Mouse (Mus musculus) layer of hippocampus, adult 2 months (tissue): Measurements from ENCODE around the gene Hspa12b. TPM values are rescaled to one million over a fixed set of nuclear protein-coding genes. Genes with fewer than 3 reads are reported as not detected.

Experiments used
- DNase-seq, 2 experiments: peaks; one replicate each; pipeline ENCODE4 v3.0.0; 2022; ENCODE audit warnings: low spot score in 2 of 2
- H3K27ac ChIP-seq: fragments of 200-600 bp; 2 replicates; pipeline ENCODE4 v1.8.1; 2022
- H3K4me3 ChIP-seq: fragments of 200-600 bp; 2 replicates; pipeline ENCODE4 v1.8.1; 2022; ENCODE audit warnings: mild to moderate bottlenecking
- CTCF ChIP-seq: fragments of 200-600 bp; conservative IDR thresholded peaks from 2 replicates; pipeline ENCODE4 v1.8.1; 2022; ENCODE audit warnings: antibody characterized with exemption, mild to moderate bottlenecking, moderate library complexity
- total RNA-seq, 2 experiments: library from RNA; stranded (reverse); gene quantifications; 2 replicates each; pipeline ENCODE4 v1.2.3; 2021

Gene Hspa12b
- total RNA-seq, 2 experiments from 2014 or later: 9.1 to 9.5 TPM

GRCm38 (mm10) chr2:131134381-131134780 is 7.3 kb downstream of the Hspa12b start:
- no peak for DNase-seq
- no peak overlapping the region for H3K4me3 ChIP-seq
- peak overlapping the region; percentile 61; the same call in 1 of the 2 replicates for H3K27ac ChIP-seq
- no peak for TF ChIP-seq CTCF

GRCm38 (mm10) chr2:131134826-131135400 is 7.8 kb downstream of the Hspa12b start:
- Histone ChIP-seq H3K27ac (peak overlapping the region; percentile 61; the same call in 1 of the 2 replicates), H3K4me3 (no peak overlapping the region)
- no peak for TF ChIP-seq CTCF
- DNase-seq: no peak

- H3K4me3 ChIP-seq: no peak overlapping the region
- no peak for TF ChIP-seq CTCF
- H3K27ac ChIP-seq: peak overlapping the region; percentile 61; the same call in 1 of the 2 replicates
- DNase-seq: no peak
Measured at GRCm38 (mm10) chr2:131135521-131136139, 8.6 kb downstream of the Hspa12b start.

DNA sequence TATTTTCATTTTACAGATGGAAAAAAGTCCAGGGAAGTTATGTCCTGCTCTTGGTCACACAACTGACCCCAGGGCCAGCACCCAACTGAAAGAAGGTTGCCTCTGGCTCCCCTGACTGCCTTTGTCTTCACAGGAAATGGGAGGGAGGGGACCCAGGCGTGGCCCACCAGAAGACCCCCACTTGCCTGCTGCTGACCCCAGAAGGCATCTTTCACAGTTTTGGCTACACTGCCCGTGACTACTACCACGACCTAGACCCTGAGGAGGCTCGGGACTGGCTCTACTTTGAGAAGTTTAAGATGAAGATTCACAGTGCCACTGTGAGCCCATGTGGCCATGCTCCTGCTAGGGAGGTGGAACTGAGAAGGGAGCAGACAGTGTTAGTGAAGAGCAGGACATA is 11.2 kb downstream of the Hspa12b start:
- Histone ChIP-seq H3K27ac (no peak overlapping the region), H3K4me3 (no peak overlapping the region)
- no peak for TF ChIP-seq CTCF
- DNase-seq: no peak

DNA sequence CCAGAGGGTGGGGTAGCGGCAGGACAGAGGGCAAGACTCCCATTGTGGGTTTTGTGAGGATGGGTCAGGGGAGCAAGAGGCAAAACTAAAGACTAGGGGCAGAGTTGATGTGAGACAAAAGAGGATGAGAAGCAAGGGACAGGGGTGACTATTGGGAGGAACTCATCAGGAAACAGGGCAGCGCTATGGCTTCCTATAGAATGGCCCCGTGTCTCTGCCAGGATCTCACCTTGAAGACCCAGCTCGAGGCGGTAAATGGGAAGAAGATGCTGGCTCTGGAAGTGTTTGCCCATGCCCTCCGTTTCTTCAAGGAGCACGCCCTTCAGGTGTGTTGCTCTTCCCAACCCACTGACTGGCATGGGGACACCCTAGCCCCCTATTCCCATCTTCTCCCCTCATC is 11.7 kb downstream of the Hspa12b start:
- DNase-seq: no peak
- Histone ChIP-seq H3K4me3 (no peak overlapping the region), H3K27ac (no peak overlapping the region)
- TF ChIP-seq CTCF: no peak

DNA sequence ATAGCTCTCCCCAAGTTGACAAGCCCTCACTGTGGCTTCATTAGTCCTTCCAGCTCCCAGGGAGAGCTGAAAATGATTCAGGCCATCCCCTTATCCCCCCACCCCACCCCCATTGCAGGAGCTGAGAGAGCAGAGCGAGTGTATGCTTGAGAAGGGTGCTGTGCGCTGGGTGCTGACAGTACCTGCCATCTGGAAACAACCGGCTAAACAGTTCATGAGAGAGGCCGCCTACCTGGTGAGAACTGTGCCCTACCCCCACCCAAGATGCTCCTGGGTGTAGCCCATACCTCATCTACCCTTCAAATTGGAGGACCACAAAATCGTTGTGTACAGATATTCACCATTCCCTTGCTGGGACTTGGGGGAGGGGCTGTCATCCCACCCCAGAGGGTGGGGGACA is 12.2 kb downstream of the Hspa12b start:
- Histone ChIP-seq H3K4me3 (no peak overlapping the region), H3K27ac (no peak overlapping the region)
- no peak for DNase-seq
- no peak for TF ChIP-seq CTCF

- TF ChIP-seq CTCF: no peak
- no peak overlapping the region for H3K4me3 ChIP-seq
- H3K27ac ChIP-seq: peak overlapping the region; percentile 39; the same call in 1 of the 2 replicates
- no peak for DNase-seq
Measured at GRCm38 (mm10) chr2:131139886-131140532, 12.9 kb downstream of the Hspa12b start.

- H3K27ac ChIP-seq: peak overlapping the region; percentile 48; the same call in 1 of the 2 replicates
- no peak for DNase-seq
- TF ChIP-seq CTCF: no peak
- H3K4me3 ChIP-seq: no peak overlapping the region
Measured at GRCm38 (mm10) chr2:131140533-131140905, 13.4 kb downstream of the Hspa12b start.

DNA sequence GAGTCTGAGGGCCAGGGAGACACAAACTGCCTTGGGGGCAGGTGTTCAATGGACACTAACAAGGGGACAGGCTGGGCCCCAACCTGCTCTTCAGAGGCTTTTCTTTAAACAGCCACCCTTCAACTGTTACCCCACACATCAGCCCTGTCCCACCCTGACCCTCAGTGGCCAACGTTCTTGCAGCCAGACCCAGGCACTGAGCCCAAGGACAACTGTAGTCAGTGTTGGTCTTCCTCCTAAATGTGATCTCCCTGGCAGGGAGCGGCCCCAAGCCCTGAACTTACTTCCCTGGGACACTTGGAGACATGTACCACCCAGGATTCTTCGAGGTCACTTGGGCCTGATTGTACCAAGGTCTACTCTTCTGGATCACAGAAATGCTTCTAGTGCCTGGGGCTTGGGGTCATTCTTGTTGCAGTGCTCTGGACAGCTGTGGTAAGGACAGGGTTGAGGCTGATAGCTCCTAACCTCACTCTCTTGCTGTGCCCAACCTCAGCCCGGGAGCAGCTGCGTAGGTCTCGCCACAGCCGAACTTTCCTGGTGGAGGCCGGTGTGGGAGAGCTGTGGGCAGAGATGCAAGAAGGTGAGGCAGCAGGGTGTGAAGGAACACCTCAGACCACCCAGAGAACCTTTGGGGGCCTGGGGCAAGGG is 14.4 kb downstream of the Hspa12b start:
- no peak overlapping the region for H3K4me3 ChIP-seq
- DNase-seq: no peak
- no peak for TF ChIP-seq CTCF
- no peak overlapping the region; the same call in 1 of the 2 replicates for H3K27ac ChIP-seq

DNA sequence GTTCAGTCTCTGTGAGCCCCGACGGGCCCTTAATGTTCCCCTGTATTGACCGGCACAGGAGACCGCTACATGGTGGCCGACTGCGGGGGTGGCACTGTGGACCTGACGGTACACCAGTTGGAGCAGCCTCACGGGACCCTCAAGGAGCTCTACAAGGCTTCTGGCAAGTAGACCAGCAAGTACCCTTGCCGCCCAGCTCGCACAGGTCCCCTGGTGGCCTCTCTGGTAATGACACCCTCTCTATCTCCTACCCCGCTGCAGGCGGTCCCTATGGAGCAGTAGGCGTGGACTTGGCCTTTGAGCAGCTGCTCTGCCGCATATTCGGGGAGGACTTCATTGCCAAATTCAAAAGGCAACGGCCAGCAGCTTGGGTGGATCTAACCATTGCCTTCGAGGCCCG is 15.5 kb downstream of the Hspa12b start:
- TF ChIP-seq CTCF: peak; percentile 85
- peak; percentile 42 to 60 for DNase-seq
- H3K4me3 ChIP-seq: peak overlapping the region; percentile 11; the same call in 1 of the 2 replicates

GRCm38 (mm10) chr2:131143007-131143780 is 16.1 kb downstream of the Hspa12b start:
- no peak overlapping the region for H3K27ac ChIP-seq
- H3K4me3 ChIP-seq: peak overlapping the region; percentile 11; the same call in 1 of the 2 replicates
- DNase-seq: no peak
- TF ChIP-seq CTCF: peak; percentile 1

More for the DNA sequence above, 15.5 kb downstream of the Hspa12b start:
- H3K27ac ChIP-seq: no peak overlapping the region

DNA sequence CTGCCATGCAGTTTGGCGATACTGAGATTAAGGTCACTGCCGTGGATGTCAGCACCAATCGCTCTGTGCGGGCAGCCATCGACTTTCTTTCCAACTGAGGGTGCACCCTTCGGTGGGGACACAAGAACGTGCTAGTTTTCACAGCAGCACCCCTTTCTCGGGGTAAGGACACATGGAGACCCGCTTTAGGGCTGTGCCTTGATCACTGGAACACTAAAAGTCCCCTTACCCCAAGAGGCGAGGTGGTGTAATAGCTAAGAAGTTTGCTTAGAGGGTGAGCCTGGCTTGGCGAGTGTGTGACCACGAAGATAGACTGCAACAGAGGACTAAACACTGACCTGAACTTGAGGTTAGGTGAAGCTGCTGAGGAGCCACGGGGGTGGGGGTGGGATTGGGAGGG is 18.0 kb downstream of the Hspa12b start:
- DNase-seq: no peak
- Histone ChIP-seq H3K4me3 (no peak overlapping the region), H3K27ac (no peak overlapping the region)
- no peak for TF ChIP-seq CTCF
